Mouse (Mus musculus): ENCODE measurements around the gene Fen1. TPM values are rescaled to one million over a fixed set of nuclear protein-coding genes. Genes with fewer than 3 reads are reported as not detected.
A peak's percentile ranks its signal among the peaks of the same experiment; 100 is the strongest.

The Fen1 gene
- total RNA-seq, 2 experiments from 2014 or later: 12.1 to 14.1 TPM

- peak; percentile 51 to 78 for DNase-seq (ENCODE audit: low spot score in 2 of 2)
Observed at GRCm38 (mm10) chr19:10219108-10219507, 15.1 kb upstream of the Fen1 start.

GRCm38 (mm10) chr19:10216101-10216500 is 12.1 kb upstream of the Fen1 start:
- no peak for DNase-seq (ENCODE audit: low spot score in 2 of 2)

GRCm38 (mm10) chr19:10213796-10214471 is 10.0 kb upstream of the Fen1 start:
- DNase-seq (ENCODE audit: low spot score in 2 of 2): no peak

GRCm38 (mm10) chr19:10210885-10211284 is 6.9 kb upstream of the Fen1 start:
- DNase-seq (ENCODE audit: low spot score in 2 of 2): no peak

GRCm38 (mm10) chr19:10208851-10209250 is 4.9 kb upstream of the Fen1 start:
- no peak for DNase-seq (ENCODE audit: low spot score in 2 of 2)

- no peak for DNase-seq (ENCODE audit: low spot score in 2 of 2)
Observed at GRCm38 (mm10) chr19:10205051-10205450, 1.1 kb upstream of the Fen1 start.

- no peak for DNase-seq (ENCODE audit: low spot score in 2 of 2)
Observed at GRCm38 (mm10) chr19:10204616-10205001, 640 bp upstream of the Fen1 start.

- DNase-seq (ENCODE audit: low spot score in 2 of 2): no peak
Observed at GRCm38 (mm10) chr19:10203146-10203847, 672 bp downstream of the Fen1 start.

- peak; percentile 84 to 90 for DNase-seq (ENCODE audit: low spot score in 2 of 2)
Observed at GRCm38 (mm10) chr19:10198723-10199122, 5.2 kb downstream of the Fen1 start.

- DNase-seq (ENCODE audit: low spot score in 2 of 2): no peak
Observed at GRCm38 (mm10) chr19:10198286-10198685, 5.7 kb downstream of the Fen1 start.

GRCm38 (mm10) chr19:10197130-10197529 is 6.8 kb downstream of the Fen1 start:
- DNase-seq (ENCODE audit: low spot score in 2 of 2): no peak

GRCm38 (mm10) chr19:10195252-10195651 is 8.7 kb downstream of the Fen1 start:
- no peak for DNase-seq (ENCODE audit: low spot score in 2 of 2)

- DNase-seq (ENCODE audit: low spot score in 2 of 2): no peak
Observed at GRCm38 (mm10) chr19:10194337-10194736, 9.6 kb downstream of the Fen1 start.

- no peak for DNase-seq (ENCODE audit: low spot score in 2 of 2)
Observed at GRCm38 (mm10) chr19:10191326-10191725, 12.6 kb downstream of the Fen1 start.

- DNase-seq (ENCODE audit: low spot score in 2 of 2): peak; percentile 74 to 78
Observed at GRCm38 (mm10) chr19:10190796-10191195, 13.2 kb downstream of the Fen1 start.

- DNase-seq (ENCODE audit: low spot score in 2 of 2): no peak
Observed at GRCm38 (mm10) chr19:10189940-10190339, 14.0 kb downstream of the Fen1 start.

- DNase-seq (ENCODE audit: low spot score in 2 of 2): no peak
Observed at GRCm38 (mm10) chr19:10189022-10189421, 14.9 kb downstream of the Fen1 start.

- DNase-seq (ENCODE audit: low spot score in 2 of 2): peak; percentile 42 to 59
Observed at GRCm38 (mm10) chr19:10188281-10188811, 15.6 kb downstream of the Fen1 start.

- DNase-seq (ENCODE audit: low spot score in 2 of 2): no peak
Observed at GRCm38 (mm10) chr19:10186569-10186968, 17.4 kb downstream of the Fen1 start.

GRCm38 (mm10) chr19:10185876-10186275 is 18.1 kb downstream of the Fen1 start:
- DNase-seq (ENCODE audit: low spot score in 2 of 2): no peak

GRCm38 (mm10) chr19:10184096-10184495 is 19.9 kb downstream of the Fen1 start:
- no peak for DNase-seq (ENCODE audit: low spot score in 2 of 2)

GRCm38 (mm10) chr19:10183299-10183983 is 20.5 kb downstream of the Fen1 start:
- DNase-seq (ENCODE audit: low spot score in 2 of 2): peak; percentile 76 to 85

Measured in left cerebral cortex, adult 18-20 months (tissue).